Mouse (Mus musculus) embryonic fibroblast, embryonic 13.5 days (primary cell): Measurements from ENCODE around the gene Fto.

Source experiments
- CTCF ChIP-seq: IDR thresholded peaks from 2 replicates; pipeline ENCODE4 v1.5.1; 2011; ENCODE audit warnings: mild to moderate bottlenecking, control low read depth, low read length, moderate library complexity, borderline replicate concordance; ENCODE audit not compliant: insufficient read depth
- POLR2A ChIP-seq: IDR thresholded peaks from 2 replicates; pipeline ENCODE4 v1.6.1; 2011; ENCODE audit warnings: low read depth, mild to moderate bottlenecking, control low read depth, low read length, moderate library complexity

GRCm38 (mm10) chr8:91324916-91325315, 11.6 kb downstream of the Fto start:
- TF ChIP-seq POLR2A (no peak), CTCF (no peak)
